Mouse (Mus musculus): ENCODE measurements around the gene Trip10. TPM values are rescaled to one million over a fixed set of nuclear protein-coding genes. Genes with fewer than 3 reads are reported as not detected.

The Trip10 gene
- polyA plus RNA-seq, 1 experiment from 2014 or later, result 40.8 TPM

GRCm38 (mm10) chr17:57227468-57227867 lies 21.8 kb upstream of the Trip10 start:
- Histone ChIP-seq H3K27ac (no peak overlapping the region), H3K27me3 (ENCODE audit: insufficient read depth, low read length) (no peaks in the 10 kb centered on the region), H3K9ac (ENCODE audit: low read depth, low read length) (no peak overlapping the region), H3K4me2 (ENCODE audit: low read length) (no peak overlapping the region), H3K9me3 (replicated peaks; ENCODE audit: low read length) (no peaks in the 10 kb centered on the region), H3K4me3 (replicated peaks; ENCODE audit: low read depth, low read length) (no peak overlapping the region), H3K4me1 (replicated peaks; ENCODE audit: insufficient read depth, low read length) (0 out of 2 replicates have a peak, but pooled peaks cover 3% of the 10 kb centered on the region), H3K36me3 (ENCODE audit: insufficient read depth, low read length) (no peaks in the 10 kb centered on the region)
- DNase-seq (ENCODE audit: low spot score) (no peak), ATAC-seq (replicated peaks; ENCODE audit: low FRiP score, low read depth) (no peak)
- TF ChIP-seq CTCF (IDR thresholded peaks at IDR 0.05; ENCODE audit: low read depth), result no peak
- WGBS, result 93% methylated on average over 2 of the region's 2 CpGs

DNA sequence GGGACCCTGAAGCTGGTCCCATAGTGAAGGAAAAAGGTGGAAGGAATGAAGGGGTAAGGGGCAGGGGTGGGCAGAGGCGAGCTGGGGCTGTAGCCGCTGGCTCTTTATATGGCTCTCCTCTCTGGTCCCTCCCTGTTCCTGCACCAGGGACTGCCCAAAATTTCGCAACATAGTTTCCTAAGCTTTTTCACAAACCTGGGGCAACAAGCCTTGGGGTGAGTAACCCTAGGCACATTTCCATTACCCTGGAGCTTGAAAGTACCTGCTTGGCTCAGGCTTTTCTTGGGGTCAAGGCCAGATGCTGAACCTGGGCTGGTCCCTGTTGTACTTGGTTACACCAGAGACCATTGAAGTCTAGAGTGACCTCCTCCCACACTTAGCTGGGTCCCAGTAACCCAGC lies 21.2 kb upstream of the Trip10 start, which contains the start of gene C3:
Gene C3 (minus strand): TSS at position 123 of the 400 bp plus-strand sequence.
- Histone ChIP-seq H3K4me1 (replicated peaks; ENCODE audit: insufficient read depth, low read length) (0 out of 2 replicates have a peak, but pooled peaks cover 3% of the 10 kb centered on the region), H3K27me3 (ENCODE audit: insufficient read depth, low read length) (no peaks in the 10 kb centered on the region), H3K4me3 (replicated peaks; ENCODE audit: low read depth, low read length) (no peak within 1 kb of the TSS), H3K4me2 (ENCODE audit: low read length) (no peak within 1 kb of the TSS), H3K9ac (ENCODE audit: low read depth, low read length) (no peak within 1 kb of the TSS), H3K9me3 (replicated peaks; ENCODE audit: low read length) (no peaks in the 10 kb centered on the region), H3K27ac (no peak within 1 kb of the TSS), H3K36me3 (ENCODE audit: insufficient read depth, low read length) (no peaks in the 10 kb centered on the region)
- 85% methylated on average over 3 of the region's 3 CpGs for WGBS
- no peak for DNase-seq (ENCODE audit: low spot score)
- no peak for ATAC-seq (replicated peaks; ENCODE audit: low FRiP score, low read depth)
- no peak for TF ChIP-seq CTCF (IDR thresholded peaks at IDR 0.05; ENCODE audit: low read depth)

DNA sequence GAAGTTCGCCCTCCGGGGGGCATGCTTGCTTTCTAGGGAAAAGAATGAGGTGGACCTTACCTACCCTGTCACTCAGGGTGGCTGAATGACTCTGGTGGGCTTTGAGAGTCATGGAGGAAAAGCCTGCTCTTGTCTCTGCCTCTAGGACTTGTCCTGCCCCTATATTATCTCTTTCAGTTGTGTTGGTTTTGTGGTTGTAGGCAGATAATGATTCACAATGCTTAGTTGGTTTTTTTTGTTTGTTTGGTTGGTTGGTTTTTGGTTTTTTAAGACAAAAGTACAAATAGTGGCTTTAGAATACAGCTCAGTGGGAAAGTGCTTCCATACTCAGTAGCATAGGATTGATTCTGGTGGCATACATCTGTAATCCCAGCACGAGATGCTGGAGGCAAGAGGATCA lies 20.4 kb upstream of the Trip10 start:
- Histone ChIP-seq H3K9ac (ENCODE audit: low read depth, low read length) (no peak overlapping the region), H3K27me3 (ENCODE audit: insufficient read depth, low read length) (no peaks in the 10 kb centered on the region), H3K36me3 (ENCODE audit: insufficient read depth, low read length) (no peaks in the 10 kb centered on the region), H3K4me1 (replicated peaks; ENCODE audit: insufficient read depth, low read length) (0 out of 2 replicates have a peak, but pooled peaks cover 3% of the 10 kb centered on the region), H3K4me3 (replicated peaks; ENCODE audit: low read depth, low read length) (no peak overlapping the region), H3K9me3 (replicated peaks; ENCODE audit: low read length) (no peaks in the 10 kb centered on the region), H3K27ac (no peak overlapping the region), H3K4me2 (ENCODE audit: low read length) (no peak overlapping the region)
- TF ChIP-seq CTCF (IDR thresholded peaks at IDR 0.05; ENCODE audit: low read depth), result no peak
- no peak for DNase-seq (ENCODE audit: low spot score)
- 81% methylated on average over 3 of the region's 3 CpGs for WGBS
- ATAC-seq (replicated peaks; ENCODE audit: low FRiP score, low read depth), result no peak

GRCm38 (mm10) chr17:57229851-57230727 lies 19.2 kb upstream of the Trip10 start:
- Histone ChIP-seq H3K27me3 (ENCODE audit: insufficient read depth, low read length) (no peaks in the 10 kb centered on the region), H3K4me1 (replicated peaks; ENCODE audit: insufficient read depth, low read length) (0 out of 2 replicates have a peak, but pooled peaks cover 3% of the 10 kb centered on the region), H3K36me3 (ENCODE audit: insufficient read depth, low read length) (0 out of 2 replicates have a peak, but pooled peaks cover 2% of the 10 kb centered on the region), H3K4me2 (ENCODE audit: low read length) (no peak overlapping the region), H3K9me3 (replicated peaks; ENCODE audit: low read length) (no peaks in the 10 kb centered on the region), H3K9ac (ENCODE audit: low read depth, low read length) (no peak overlapping the region), H3K4me3 (replicated peaks; ENCODE audit: low read depth, low read length) (no peak overlapping the region), H3K27ac (no peak overlapping the region)
- DNase-seq (ENCODE audit: low spot score) (no peak), ATAC-seq (replicated peaks; ENCODE audit: low FRiP score, low read depth) (no peak)
- WGBS, result 73% methylated on average over 15 of the region's 15 CpGs
- TF ChIP-seq CTCF (IDR thresholded peaks at IDR 0.05; ENCODE audit: low read depth), result no peak

DNA sequence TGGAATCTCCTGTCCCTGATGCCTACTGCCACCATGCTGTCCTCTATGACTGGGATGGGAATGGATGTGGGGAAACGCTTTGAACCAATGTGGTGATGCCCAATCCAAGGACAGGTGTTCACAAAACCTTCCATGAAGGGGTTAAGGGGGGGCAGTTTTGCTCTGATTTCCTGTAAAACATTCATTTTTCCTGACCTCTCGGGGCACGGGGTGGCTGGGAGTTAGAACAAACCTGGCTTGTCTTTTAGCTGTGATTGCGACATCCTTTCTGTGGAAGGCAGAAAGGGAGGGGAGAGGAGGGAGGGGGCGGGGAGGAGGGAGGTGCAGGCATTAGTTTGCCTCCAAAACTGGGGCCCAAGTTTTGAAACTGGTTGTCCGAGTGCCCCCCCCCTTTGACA lies 18.5 kb upstream of the Trip10 start:
- H3K9ac ChIP-seq (ENCODE audit: low read depth, low read length), result no peak overlapping the region
- 0 out of 2 replicates have a peak, but pooled peaks cover 3% of the 10 kb centered on the region for H3K4me1 ChIP-seq (replicated peaks; ENCODE audit: insufficient read depth, low read length)
- 53% methylated on average over 6 of the region's 6 CpGs for WGBS
- no peaks in the 10 kb centered on the region for H3K9me3 ChIP-seq (replicated peaks; ENCODE audit: low read length)
- H3K4me2 ChIP-seq (ENCODE audit: low read length), result no peak overlapping the region
- DNase-seq (ENCODE audit: low spot score) (no peak), ATAC-seq (replicated peaks; ENCODE audit: low FRiP score, low read depth) (no peak)
- H3K4me3 ChIP-seq (replicated peaks; ENCODE audit: low read depth, low read length), result no peak overlapping the region
- H3K36me3 ChIP-seq (ENCODE audit: insufficient read depth, low read length), result peaks cover 5% of the 10 kb centered on the region; the same call in 1 of the 2 replicates
- TF ChIP-seq CTCF (IDR thresholded peaks at IDR 0.05; ENCODE audit: low read depth), result no peak
- no peaks in the 10 kb centered on the region for H3K27me3 ChIP-seq (ENCODE audit: insufficient read depth, low read length)
- no peak overlapping the region for H3K27ac ChIP-seq

- TF ChIP-seq CTCF (IDR thresholded peaks at IDR 0.05; ENCODE audit: low read depth), result no peak
- H3K4me2 ChIP-seq (ENCODE audit: low read length), result no peak overlapping the region
- no peak overlapping the region for H3K27ac ChIP-seq
- H3K27me3 ChIP-seq (ENCODE audit: insufficient read depth, low read length), result no peaks in the 10 kb centered on the region
- H3K9ac ChIP-seq (ENCODE audit: low read depth, low read length), result no peak overlapping the region
- DNase-seq (ENCODE audit: low spot score), result no peak
- no peaks in the 10 kb centered on the region for H3K9me3 ChIP-seq (replicated peaks; ENCODE audit: low read length)
- H3K4me1 ChIP-seq (replicated peaks; ENCODE audit: insufficient read depth, low read length), result 0 out of 2 replicates have a peak, but pooled peaks cover 3% of the 10 kb centered on the region
- no peak for ATAC-seq (replicated peaks; ENCODE audit: low FRiP score, low read depth)
- H3K4me3 ChIP-seq (replicated peaks; ENCODE audit: low read depth, low read length), result no peak overlapping the region
- H3K36me3 ChIP-seq (ENCODE audit: insufficient read depth, low read length), result peaks cover 9% of the 10 kb centered on the region; the same call in 1 of the 2 replicates
Measured at GRCm38 (mm10) chr17:57231321-57231771, 17.9 kb upstream of the Trip10 start.
